Mouse (Mus musculus): ENCODE data around the gene Nphp3. TPM values are rescaled to one million over a fixed set of nuclear protein-coding genes. Genes with fewer than 3 reads are reported as not detected.

Nphp3 gene
- polyA plus RNA-seq, 1 experiment: not detected

GRCm38 (mm10) chr9:104079379-104079778 lies 77.0 kb downstream of the Nphp3 start:
- TF ChIP-seq GATA1 (IDR thresholded peaks at IDR 0.05; ENCODE audit: low read length) (no peak), TAL1 (IDR thresholded peaks at IDR 0.05; ENCODE audit: low read length) (no peak)
- Histone ChIP-seq H3K4me3 (replicated peaks) (no peak overlapping the region), H3K9me3 (ENCODE audit: control insufficient read depth, low read length) (no peaks in the 10 kb centered on the region), H3K36me3 (ENCODE audit: control insufficient read depth) (peaks cover 12% of the 10 kb centered on the region; the same call in 1 of the 2 replicates), H3K4me1 (ENCODE audit: control insufficient read depth) (no peaks in the 10 kb centered on the region), H3K27me3 (ENCODE audit: control insufficient read depth) (no peaks in the 10 kb centered on the region)

- no peak overlapping the region for H3K4me3 ChIP-seq (replicated peaks)
- TF ChIP-seq GATA1 (IDR thresholded peaks at IDR 0.05; ENCODE audit: low read length): no peak
- no peak for TF ChIP-seq TAL1 (IDR thresholded peaks at IDR 0.05; ENCODE audit: low read length)
- H3K36me3 ChIP-seq (ENCODE audit: control insufficient read depth): peaks cover 12% of the 10 kb centered on the region; the same call in 1 of the 2 replicates
- H3K4me1 ChIP-seq (ENCODE audit: control insufficient read depth): no peaks in the 10 kb centered on the region
- no peaks in the 10 kb centered on the region for H3K27me3 ChIP-seq (ENCODE audit: control insufficient read depth)
- H3K9me3 ChIP-seq (ENCODE audit: control insufficient read depth, low read length): no peaks in the 10 kb centered on the region
These were observed 77.7 kb downstream of the Nphp3 start for GRCm38 (mm10) chr9:104080038-104080437.

GRCm38 (mm10) chr9:104085730-104086429 lies 83.5 kb downstream of the Nphp3 start:
- peaks cover 6% of the 10 kb centered on the region; the same call in 1 of the 2 replicates for H3K36me3 ChIP-seq (ENCODE audit: control insufficient read depth)
- H3K27me3 ChIP-seq (ENCODE audit: control insufficient read depth): no peaks in the 10 kb centered on the region
- H3K4me3 ChIP-seq (replicated peaks): no peak overlapping the region
- no peaks in the 10 kb centered on the region for H3K9me3 ChIP-seq (ENCODE audit: control insufficient read depth, low read length)
- no peak for TF ChIP-seq TAL1 (IDR thresholded peaks at IDR 0.05; ENCODE audit: low read length)
- no peak for TF ChIP-seq GATA1 (IDR thresholded peaks at IDR 0.05; ENCODE audit: low read length)
- H3K4me1 ChIP-seq (ENCODE audit: control insufficient read depth): no peaks in the 10 kb centered on the region

- H3K4me3 ChIP-seq (replicated peaks): no peak overlapping the region
- H3K9me3 ChIP-seq (ENCODE audit: control insufficient read depth, low read length): no peaks in the 10 kb centered on the region
- TF ChIP-seq GATA1 (IDR thresholded peaks at IDR 0.05; ENCODE audit: low read length) (no peak), TAL1 (IDR thresholded peaks at IDR 0.05; ENCODE audit: low read length) (no peak)
- H3K36me3 ChIP-seq (ENCODE audit: control insufficient read depth): peaks cover 8% of the 10 kb centered on the region; the same call in 1 of the 2 replicates
- H3K4me1 ChIP-seq (ENCODE audit: control insufficient read depth): no peaks in the 10 kb centered on the region
- H3K27me3 ChIP-seq (ENCODE audit: control insufficient read depth): no peaks in the 10 kb centered on the region
These were observed 86.2 kb downstream of the Nphp3 start for GRCm38 (mm10) chr9:104088555-104088954.

- no peaks in the 10 kb centered on the region for H3K9me3 ChIP-seq (ENCODE audit: control insufficient read depth, low read length)
- no peak overlapping the region for H3K4me3 ChIP-seq (replicated peaks)
- no peaks in the 10 kb centered on the region for H3K4me1 ChIP-seq (ENCODE audit: control insufficient read depth)
- no peaks in the 10 kb centered on the region for H3K27me3 ChIP-seq (ENCODE audit: control insufficient read depth)
- TF ChIP-seq TAL1 (IDR thresholded peaks at IDR 0.05; ENCODE audit: low read length) (no peak), GATA1 (IDR thresholded peaks at IDR 0.05; ENCODE audit: low read length) (no peak)
- peaks cover 4% of the 10 kb centered on the region; the same call in 1 of the 2 replicates for H3K36me3 ChIP-seq (ENCODE audit: control insufficient read depth)
These were observed 90.6 kb downstream of the Nphp3 start for GRCm38 (mm10) chr9:104092945-104093344.

Other genes with a start within 250 kb of the Nphp3 start
- 0.05 TPM in 1 of 2 replicates, not detected in the other for gene Tmem108, start 240.7 kb upstream of the Nphp3 start, polyA plus RNA-seq (2012)
- not detected in 2 replicates for gene Gm28305, start 38.1 kb downstream of the Nphp3 start, polyA plus RNA-seq (2012)
- 0.18 and 0.24 TPM in 2 replicates for gene Uba5, start 60.6 kb downstream of the Nphp3 start, polyA plus RNA-seq (2012)
- 0.16 TPM in 1 of 2 replicates, not detected in the other for gene Acad11, start 60.8 kb downstream of the Nphp3 start, polyA plus RNA-seq (2012)
- gene Ackr4, start 124.4 kb downstream of the Nphp3 start, polyA plus RNA-seq (2012): not detected in 2 replicates

Measured in erythroblast, embryonic 14.5 days (primary cell).